Mouse (Mus musculus): Measurements from ENCODE around the gene Dnhd1. TPM values are rescaled to one million over a fixed set of nuclear protein-coding genes. Genes with fewer than 3 reads are reported as not detected.

Gene Dnhd1
- 1.1 and 1.5 TPM in 2 replicates for polyA plus RNA-seq (2012; rRNA removed)

DNA sequence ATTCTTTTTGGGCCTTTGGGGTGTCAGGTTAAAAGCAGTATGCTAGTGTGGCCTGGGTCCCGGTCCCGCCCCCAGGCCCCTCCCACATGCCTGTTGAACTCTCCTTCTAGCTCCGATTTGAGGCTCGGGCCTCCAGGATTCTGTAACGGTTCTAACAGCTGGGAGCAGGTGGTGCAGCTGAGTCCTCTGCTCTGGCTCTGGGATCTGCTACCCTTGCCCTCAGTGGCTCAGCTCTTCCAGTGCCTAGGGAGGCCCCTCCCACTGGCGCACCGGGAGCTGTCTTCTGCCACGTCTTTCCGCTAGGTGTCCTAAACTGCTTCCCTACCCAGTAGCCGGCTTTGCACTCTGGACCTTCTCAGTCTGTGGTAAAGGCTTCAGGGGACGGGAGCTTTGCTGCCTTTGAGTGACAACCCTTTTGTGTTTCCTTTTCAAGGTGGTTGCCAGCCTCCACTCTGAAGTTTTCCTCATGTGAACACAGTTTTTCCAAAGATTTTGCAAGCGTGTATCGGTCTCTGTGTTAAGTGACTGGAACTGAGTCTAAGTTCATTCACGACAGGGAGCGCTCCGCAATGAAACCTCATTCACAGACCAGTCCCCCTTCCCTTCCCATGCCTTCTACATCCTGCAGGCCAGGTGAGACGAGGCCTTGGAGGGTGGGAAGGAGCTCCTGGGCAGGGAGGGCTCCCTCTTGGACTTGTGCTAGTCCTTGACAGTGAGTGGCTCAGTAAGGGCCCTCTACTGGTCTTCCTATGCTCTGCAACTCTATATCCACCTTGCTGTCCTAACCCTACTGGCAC, at the start of gene Dnhd1:
Gene Dnhd1 (plus strand): TSS at position 189 of the 797 bp plus-strand sequence.
- DNase-seq (ENCODE audit: low read depth, low spot score), result no peak
- 1% methylated on average over 17 of the region's 17 CpGs for WGBS

DNA sequence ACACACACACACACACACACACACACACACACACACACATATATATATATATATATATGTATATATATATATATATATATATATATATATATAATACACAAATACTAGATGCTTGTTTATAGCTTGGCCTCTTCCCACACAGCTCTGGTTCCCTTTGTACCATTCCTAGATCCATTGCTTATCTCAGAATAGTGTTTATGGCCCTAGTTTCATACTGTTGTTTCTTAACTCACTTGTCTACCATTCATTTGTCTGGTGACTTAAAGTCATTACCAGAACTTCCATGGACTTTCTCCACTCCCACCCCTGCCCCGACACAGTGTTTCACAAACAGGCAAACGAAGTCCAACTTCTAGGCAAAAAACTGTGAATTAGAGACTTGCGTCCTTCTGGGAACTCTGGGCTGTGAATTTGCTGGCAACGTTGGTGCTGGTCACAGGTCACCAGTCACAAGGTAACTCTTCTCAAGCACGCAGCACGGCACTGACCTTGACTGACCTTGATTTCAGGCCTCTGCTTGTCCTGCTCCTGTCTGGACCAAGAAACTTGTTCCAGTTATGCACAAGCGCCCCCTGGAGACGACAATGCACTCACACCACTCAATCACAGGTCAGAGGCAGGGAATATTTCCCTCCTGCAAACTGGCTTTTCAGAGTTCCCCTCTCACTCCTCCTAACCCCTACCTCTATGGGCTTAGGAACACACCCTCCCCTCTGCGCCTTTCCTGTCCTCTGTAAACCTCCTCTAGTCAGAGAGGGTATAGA, 47.6 kb upstream of the Dnhd1 start:
- DNase-seq (ENCODE audit: low read depth, low spot score), result peak; percentile 13
- WGBS, result 37% methylated on average over 9 of the region's 9 CpGs

DNA sequence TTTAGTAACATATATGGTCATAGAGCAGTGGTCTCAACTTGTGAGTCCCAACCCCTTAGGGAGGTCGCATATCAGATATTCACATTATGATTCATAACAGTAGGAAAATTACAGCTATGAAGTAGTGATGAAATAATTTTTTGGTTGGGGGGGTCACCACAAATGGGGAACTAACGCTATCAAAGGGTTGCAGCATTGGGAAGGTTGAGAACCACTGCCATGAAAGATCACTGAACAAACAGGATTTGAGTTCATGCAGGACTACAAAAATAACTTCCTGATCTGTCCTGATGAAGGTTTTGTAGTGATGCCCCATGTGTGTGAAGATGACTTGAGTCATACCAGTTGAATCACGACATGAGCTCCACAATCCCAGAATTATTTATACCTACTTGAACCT, 42.2 kb upstream of the Dnhd1 start:
- 71% methylated on average over 3 of the region's 3 CpGs for WGBS
- DNase-seq (ENCODE audit: low read depth, low spot score), result no peak

DNA sequence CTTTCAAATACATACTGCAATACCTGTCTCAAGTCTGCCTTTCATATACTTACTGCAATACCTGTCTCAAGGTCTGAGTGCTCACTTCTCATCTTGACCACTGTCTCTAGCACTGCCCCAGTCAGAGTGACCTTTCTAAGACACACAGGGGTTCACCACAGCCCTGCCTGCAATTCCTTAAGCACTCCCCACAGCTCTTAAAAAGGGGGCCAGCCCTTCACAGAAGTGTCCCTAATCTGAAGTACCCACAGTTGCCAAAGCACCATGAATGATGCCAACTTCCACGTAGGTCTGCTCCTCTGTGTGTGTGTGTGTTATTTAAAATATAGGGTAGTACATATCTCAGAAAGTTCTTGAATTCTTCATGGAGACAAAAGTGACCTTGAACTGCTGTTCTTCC, 38.9 kb upstream of the Dnhd1 start:
- no peak for DNase-seq (ENCODE audit: low read depth, low spot score)

DNA sequence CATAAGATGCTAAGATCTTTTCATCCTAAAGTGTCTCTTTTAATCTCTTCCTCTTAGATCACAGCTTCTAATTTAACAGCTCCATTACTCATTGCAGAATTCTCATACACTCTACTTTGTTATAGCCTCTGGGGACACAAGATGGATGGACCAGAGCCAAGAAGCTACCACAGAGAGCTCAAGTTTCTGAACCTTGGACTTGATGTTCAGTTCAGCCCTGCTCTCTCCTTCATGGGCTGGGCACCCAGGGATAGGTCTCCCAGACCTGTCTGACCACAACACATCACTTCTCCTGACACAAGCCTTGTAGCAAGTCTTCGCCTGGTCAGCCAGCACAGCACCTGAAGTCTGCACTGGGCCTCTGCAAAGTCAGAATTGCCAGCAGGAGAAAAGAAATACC, 36.2 kb upstream of the Dnhd1 start:
- WGBS, result 90% methylated on average over 1 of the region's 1 CpGs
- no peak for DNase-seq (ENCODE audit: low read depth, low spot score)

More for the DNA sequence above, 38.9 kb upstream of the Dnhd1 start:
- WGBS, result 83% methylated on average over 1 of the region's 1 CpGs

DNA sequence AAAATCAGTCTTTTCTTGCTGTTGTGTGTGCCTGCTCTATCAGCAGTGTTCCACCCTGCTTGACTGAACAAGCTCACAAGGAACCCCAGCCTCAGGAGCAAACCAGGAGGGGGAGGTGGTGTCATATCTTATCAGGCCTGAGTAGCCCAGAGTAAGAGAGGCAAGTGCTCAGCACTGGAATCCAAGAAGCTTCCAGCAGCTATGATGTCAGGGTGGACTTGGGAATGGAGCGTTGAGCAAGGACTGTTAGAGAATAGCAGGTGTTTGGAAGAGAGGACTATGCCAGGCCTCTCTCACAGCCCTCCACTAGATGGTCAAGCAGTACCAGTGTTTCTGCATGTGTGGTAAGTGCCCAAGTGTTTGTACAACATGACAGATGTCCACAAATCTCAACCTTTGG, 34.9 kb upstream of the Dnhd1 start:
- WGBS, result 79% methylated on average over 1 of the region's 1 CpGs
- no peak for DNase-seq (ENCODE audit: low read depth, low spot score)

DNA sequence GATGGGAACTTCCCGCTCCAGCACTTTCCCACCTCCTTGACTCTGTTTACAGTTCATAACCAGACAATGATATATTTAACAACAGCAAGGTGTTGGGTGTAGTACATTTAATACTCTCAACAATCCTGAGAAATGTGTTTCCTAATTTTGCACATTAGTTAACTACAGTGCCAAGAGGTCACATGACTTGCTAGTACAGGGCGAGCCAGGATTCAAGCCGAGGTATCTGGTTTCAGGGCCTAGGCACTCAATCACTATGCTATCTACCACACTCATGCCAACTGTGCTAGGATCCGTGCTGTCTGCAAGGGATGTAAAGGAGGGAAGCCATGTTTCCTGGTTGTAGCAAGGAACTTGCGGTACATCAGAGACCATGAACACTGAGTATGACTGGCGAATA, 34.1 kb upstream of the Dnhd1 start:
- DNase-seq (ENCODE audit: low read depth, low spot score), result no peak
- WGBS, result 81% methylated on average over 6 of the region's 6 CpGs

DNA sequence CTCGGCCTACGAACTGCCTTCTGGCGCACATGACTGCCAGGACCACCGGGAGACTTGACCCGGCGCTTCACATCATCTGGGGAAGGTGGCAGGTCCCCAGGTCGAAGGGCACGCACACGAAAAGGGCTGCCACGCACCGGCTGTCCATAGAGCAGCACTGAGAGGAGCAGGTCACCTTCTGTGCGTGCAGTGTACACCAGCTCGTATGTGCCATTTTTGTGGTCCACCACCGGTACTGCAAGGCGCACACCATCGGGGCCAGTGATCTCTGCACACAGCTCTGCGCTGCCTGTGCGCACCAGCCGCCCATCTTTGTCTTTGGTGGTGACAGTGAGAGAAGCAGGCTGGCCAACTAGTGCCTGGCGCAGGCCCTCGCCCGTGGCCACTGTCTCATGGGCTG, 32.8 kb upstream of the Dnhd1 start:
- DNase-seq (ENCODE audit: low read depth, low spot score), result no peak
- WGBS, result 96% methylated on average over 22 of the region's 22 CpGs

DNA sequence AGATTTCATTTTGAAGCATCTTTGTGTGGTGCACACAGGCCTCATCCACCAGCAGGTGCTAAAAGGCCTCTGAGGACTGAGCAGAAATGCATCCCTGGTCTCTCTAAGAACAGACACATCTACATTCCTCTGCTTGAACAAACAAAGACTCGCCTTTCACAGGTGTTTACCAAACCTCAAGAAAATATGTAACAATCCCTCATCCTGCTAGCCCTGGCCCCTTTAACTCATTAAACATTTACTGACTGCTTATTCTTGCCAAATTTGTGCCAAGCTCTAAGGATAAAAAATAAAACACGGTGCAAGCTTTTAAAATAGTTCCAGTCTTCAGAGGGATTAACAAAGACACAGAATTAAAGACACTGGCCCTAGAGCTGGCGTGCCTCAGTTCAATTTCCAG, 30.9 kb upstream of the Dnhd1 start:
- WGBS, result 39% methylated on average over 3 of the region's 3 CpGs
- no peak for DNase-seq (ENCODE audit: low read depth, low spot score)

DNA sequence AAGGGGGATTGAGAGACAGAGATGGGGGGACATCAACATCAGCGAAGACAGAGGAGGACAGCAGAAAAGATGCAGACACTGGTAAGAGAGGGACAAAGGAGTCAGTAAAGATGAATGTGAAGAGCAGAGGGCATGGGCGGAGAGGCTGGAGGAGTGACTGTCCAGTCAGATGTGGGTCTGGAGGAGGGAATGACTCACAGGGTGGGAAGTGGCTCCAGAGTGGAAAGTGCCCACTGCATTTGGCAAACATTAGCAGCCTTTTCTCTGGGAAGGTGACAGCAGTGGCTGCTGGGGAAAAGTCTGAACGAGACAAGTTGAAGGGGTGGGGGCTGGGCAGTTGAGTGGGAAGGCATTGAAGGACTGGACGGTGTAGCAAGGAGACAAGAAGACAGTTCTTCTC, 29.6 kb upstream of the Dnhd1 start:
- DNase-seq (ENCODE audit: low read depth, low spot score), result no peak
- WGBS, result 78% methylated on average over 4 of the region's 4 CpGs

DNA sequence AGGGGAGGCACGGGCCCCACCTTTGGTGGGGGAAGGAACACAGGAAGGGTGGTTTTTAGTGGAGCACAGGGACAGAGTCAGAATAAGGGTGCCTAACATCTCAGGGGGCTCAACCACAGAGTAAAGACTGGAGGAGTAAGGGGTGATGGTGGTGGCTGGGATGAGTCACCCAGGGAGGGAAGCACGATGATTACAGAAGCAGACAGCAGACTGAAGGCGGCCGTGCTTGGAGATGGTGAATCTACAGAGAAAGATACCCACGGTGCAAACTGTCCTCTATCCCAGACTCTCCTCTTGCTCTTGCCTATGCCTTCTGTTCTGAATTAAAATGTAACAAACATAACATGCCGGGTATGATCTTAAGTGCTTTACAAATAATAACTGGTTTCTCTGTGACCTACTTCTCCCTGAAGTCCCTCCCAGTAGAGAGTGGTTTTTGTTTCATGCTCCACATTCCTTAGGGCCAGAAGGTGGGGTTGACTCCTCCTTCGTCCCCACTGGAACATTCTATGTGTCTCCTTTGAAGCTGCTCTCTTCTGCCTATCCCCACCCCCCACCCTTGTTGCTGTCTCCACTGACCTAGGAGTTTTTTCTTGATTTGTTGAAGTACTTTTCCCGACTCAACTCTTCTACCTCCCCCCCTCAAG, 28.9 kb upstream of the Dnhd1 start:
- 58% methylated on average over 8 of the region's 8 CpGs for WGBS
- DNase-seq (ENCODE audit: low read depth, low spot score), result no peak

DNA sequence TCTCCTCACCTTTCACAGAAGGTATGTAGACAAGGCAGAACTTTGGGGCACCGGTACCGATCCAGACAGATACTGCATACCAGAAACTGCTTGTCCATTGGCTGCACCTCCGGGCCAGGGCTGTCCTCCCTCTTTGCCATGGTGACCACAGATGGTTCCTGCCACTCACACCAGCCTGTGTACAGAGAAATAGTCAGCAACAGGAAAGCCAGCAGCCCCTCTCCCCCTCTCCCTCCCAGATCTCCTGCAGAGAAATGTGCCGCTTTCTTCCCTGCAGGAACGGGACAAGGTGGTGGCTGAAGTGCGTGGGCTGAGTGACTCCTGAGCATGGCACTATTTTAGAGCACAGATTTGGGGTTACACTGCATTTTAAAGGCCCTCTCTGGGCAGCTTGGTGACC, 25.2 kb upstream of the Dnhd1 start:
- 91% methylated on average over 6 of the region's 6 CpGs for WGBS
- no peak for DNase-seq (ENCODE audit: low read depth, low spot score)

DNA sequence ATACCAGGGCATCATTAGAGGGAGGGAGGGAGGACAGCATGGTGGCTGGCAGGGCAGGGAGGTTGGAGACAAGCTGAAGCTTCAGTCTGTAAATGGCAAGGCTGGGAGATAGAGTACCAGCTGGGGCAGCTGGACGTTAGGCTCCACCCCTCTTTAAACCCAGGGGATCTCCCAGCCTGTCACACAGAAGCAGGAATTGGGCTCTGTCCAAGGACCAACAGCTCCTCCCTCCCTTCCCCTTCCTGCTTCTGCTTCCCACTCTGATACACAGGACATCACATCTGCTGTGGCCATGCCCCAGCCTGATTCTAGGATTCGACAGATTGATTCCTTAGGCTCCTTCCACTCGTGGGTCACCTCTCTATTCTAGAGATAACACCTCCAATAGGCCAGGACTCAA, 22.0 kb upstream of the Dnhd1 start:
- WGBS, result 11% methylated on average over 3 of the region's 3 CpGs
- DNase-seq (ENCODE audit: low read depth, low spot score), result no peak

DNA sequence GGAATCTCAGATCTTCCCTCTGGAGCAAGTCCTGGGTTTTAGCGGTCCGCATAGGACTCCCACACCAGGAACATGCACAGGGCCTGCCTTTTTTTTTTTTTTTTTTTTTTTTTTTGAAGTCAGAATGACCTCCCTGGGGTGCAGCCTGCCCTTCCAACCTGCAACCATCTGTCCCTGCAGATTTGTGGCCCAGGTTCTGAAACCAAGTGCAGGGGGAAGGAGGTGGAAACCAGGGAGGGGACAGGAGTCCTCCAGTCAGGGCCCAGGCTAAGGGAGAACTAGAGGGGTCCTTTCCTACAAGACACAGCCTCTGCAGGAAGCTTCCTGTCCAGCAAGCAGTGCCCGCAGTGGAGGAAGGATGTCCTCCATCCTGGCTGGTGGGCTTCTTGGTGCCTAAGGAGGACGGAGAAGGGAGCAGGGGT, 18.1 kb upstream of the Dnhd1 start:
- DNase-seq (ENCODE audit: low read depth, low spot score), result no peak

DNA sequence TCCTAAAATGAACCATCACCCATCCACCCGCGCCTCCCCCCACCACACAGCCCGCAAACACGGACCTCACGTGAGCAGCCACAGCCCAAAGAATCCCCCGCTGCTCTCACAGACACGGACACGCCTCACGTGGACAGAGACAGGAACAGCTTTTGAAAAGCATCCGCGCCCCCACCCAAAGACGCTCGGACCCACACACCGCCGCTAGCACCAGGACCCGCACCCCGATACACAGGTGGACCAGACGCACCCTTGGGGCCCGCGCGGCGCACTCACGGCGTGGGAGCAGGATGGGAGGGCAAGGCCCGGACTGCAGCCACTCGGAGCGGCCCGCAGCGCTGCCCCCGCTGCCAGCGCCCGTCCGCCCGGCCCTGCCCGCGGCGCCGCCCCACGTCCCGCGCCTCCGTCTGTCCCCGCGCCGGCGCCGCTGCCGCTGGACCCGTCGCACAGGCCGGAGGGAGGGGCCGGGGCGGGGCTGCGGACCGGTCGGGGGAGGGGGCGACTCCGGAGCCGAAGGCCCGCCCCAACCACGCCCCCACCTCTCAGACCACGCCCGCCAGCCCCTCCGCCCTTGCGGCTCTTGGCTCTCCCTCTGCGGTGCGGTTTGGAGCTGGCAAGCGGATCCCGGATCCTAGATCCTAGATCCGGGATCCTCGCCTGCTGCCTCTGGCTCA, 17.4 kb upstream of the Dnhd1 start, which contains the start of gene Trim3:
Gene Trim3 (minus strand): TSS at position 445 of the 674 bp plus-strand sequence.
- under 1% methylated on average over 71 of the region's 71 CpGs for WGBS
- DNase-seq (ENCODE audit: low read depth, low spot score), result no peak

More for the DNA sequence above, 18.1 kb upstream of the Dnhd1 start:
- 26% methylated on average over 4 of the region's 4 CpGs for WGBS

DNA sequence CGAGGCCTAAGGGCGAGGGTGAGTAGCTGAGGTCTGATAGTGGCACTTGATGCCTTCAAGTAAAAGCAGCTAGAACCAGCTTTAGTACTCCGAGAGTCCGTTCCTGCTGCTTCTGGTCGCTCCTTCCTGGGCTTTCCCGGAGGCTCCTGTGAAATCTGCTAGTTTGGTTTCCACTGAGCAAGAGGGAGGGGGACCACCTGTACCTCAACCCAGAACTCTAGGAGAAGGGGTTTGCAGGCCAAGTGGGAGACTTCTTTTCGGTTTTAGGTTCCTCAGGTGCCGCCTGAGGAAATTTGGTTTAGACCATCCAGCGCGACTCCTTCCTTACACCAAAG, 16.9 kb upstream of the Dnhd1 start:
- 3% methylated on average over 10 of the region's 10 CpGs for WGBS
- no peak for DNase-seq (ENCODE audit: low read depth, low spot score)

DNA sequence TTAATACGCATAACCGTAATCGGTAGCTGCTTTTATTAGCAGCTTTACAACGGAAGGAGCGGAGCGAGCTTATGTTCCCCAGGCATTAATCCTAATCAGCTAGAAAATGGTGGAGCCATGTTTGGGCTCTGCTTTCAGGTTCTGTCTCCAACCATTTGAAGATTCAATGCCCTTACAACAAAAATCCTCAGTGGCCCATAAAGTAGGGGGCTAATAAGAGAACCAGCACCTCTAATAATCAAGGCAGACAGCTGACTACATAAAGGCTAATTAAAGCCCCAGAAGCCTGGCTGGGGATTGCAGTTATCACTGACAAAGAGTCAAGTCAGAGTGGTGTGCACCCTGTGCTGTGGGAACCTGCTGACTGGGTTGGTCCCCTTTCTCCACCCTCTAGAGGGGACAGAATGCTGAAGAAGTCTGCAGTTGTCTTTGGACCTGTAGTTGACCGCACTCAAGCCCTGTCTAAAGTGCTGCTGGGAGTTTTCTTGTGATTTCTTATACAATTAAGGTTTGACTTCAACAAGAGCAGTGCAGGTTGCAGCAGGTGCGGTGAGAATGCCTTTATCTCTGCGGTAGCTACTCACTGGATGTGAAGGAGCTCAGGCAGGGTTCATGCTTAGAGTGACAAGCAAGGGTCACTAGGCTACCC, 16.2 kb upstream of the Dnhd1 start:
- DNase-seq (ENCODE audit: low read depth, low spot score), result no peak
- 50% methylated on average over 9 of the region's 9 CpGs for WGBS

DNA sequence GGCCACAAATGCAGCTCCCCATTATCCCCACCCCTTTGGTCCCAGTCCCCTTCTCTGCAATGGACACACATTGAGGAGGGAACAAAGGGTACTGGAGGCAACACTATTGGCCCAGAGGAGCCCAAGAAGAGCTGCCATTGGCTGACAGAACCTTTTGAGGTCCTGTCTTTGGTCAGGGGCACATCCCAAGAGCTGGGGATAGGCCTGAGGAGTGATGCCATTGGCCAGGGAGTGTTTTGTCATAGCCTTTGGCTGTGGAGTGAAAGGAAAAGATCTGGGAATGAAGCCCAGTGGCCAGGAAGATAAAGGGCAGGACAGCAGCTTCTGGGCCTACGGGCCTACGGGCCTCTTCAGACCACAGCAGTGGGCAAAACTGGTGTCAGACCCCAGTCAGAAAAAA, 14.9 kb upstream of the Dnhd1 start:
- DNase-seq (ENCODE audit: low read depth, low spot score), result no peak
- WGBS, result 89% methylated on average over 2 of the region's 2 CpGs

DNA sequence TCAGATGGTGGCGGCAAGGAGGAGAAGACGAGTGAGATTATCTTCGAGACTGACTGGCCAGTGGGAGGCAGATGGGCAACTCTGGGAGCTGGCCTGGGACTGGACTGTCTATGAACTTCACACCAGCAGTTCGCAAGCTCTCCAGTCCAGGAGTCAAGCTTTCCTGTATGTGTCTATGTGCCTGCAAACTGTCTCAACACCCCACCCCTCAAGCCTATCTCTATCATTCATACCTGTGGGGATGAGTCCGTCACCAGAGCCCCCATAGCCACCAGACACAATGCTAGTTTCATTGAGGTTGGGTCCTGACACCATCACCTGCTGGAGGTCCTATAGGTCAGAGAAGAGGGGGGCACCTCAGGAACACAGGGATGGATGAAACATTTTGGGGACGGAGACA, 11.9 kb upstream of the Dnhd1 start:
- DNase-seq (ENCODE audit: low read depth, low spot score), result no peak
- WGBS, result 91% methylated on average over 6 of the region's 6 CpGs

DNA sequence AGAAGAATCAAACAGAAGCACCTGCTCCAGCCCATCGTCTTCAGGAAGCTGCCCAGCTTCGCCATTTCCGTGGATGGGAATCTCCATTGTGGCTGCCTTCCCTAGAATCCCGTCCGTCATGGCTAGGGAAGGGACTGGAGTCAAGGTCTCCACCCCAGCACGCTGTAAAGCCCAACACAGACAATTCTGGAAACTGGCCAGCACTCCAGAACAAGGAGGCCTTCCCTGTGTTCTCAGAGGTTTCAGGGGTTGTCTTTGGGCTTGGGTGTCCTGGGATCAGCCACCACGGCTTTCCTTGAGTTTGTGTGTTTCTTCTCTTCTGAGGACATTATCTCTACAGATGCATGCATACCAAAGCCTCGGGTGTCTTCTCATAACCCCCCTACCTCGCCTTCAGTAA, 11.3 kb upstream of the Dnhd1 start:
- no peak for DNase-seq (ENCODE audit: low read depth, low spot score)
- WGBS, result 42% methylated on average over 9 of the region's 9 CpGs
